Mouse (Mus musculus) T-helper 17 cell (primary cell): ENCODE measurements at regions not wholly inside any gene's neighbourhood (a gene's known extent, or its start where the extent isn't known, plus 50 kb on each side); places are given as distances from the start of the nearest gene placed in this dataset.

Source experiments
- in situ Hi-C, 2 experiments: fragments of 300-600 bp; cut with MboI, MseI; formaldehyde crosslinking; loops; 1 replicate in 1 of 2; 2 replicates in 1 of 2; pipeline ENCODE4 v1.15.1; 2025; ENCODE audit warnings: high pct_unique_total_duplicates in 2 of 2

GRCm38 (mm10) chr15:11483916-11484315, 84.5 kb upstream of the Tars start:
- in situ Hi-C loops, result no loop called here

DNA sequence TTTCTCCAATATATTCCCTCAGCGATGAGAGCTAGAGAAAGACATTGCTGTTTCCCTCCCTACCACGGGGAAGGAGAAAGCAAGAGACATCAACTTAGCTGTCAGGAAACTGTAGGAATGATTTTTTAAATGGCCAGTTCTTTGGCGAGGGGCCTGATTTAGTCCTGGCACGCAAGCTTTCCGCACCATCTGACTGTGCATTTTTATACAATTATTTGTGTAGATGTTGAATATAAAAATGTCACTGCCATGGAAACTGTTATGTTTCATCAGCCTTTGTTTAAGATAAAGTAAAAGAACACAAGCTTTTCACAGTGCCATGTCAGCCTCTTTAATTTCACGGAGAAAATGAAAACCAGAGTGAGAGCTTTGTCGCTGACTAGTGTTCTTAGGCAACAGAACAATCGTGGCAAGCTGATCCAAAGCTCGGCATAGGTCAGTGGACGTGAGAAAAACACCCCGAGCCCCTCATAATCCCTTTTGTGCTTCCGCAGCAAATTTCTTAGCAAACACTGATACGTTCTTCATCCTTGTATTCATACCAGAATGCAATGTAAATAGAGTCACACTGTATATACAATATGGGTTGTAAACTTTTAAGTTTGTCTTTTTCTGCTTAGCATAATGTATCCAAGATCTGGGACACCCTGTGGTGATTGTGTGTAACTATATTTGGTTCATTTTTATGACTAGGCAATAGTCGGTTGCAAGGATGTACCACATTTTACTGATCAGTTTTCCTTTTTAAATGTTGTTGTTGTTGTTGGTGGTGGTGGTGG, 79.9 kb upstream of the Tars start:
- in situ Hi-C loops, result no loop called here

- in situ Hi-C loops, result no loop called here
Measured at GRCm38 (mm10) chr15:11476248-11476647, 76.8 kb upstream of the Tars start.

GRCm38 (mm10) chr15:11463341-11463740, 63.9 kb upstream of the Tars start:
- in situ Hi-C loops, result loop anchor here in 1 of 2 experiments (10.0 kb wide), 1 partner anchor 1321 kb away; no protein-coding TSS in a partner anchor

- in situ Hi-C loops, result loop anchor here in 1 of 2 experiments (10.0 kb wide), 1 partner anchor 1323 kb away; no protein-coding TSS in a partner anchor
Measured at GRCm38 (mm10) chr15:11461575-11461974, 62.1 kb upstream of the Tars start.

- in situ Hi-C loops, result no loop called here
Measured at GRCm38 (mm10) chr15:11459306-11459705, 59.8 kb upstream of the Tars start.

GRCm38 (mm10) chr15:11457278-11457677, 57.8 kb upstream of the Tars start:
- in situ Hi-C loops, result no loop called here

DNA sequence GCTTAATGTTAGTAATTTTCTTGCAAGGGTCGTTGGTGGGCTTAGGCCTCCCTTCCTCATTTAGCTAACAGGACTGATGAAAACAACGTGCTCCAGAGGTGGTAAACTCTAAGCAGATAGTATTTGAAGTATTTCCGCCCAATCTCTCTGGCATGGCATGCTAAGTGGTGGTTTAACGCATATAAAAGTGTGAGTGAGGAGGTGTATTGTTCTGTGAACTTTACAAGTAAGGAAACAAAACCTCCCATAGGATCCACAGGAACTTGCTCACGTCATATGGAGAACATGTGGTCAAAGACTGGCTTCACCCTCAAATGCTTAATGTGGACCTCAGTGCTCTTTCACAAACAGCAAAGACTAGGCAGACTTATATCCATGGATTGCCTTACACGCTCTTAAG, 56.5 kb upstream of the Tars start:
- in situ Hi-C loops, result no loop called here

DNA sequence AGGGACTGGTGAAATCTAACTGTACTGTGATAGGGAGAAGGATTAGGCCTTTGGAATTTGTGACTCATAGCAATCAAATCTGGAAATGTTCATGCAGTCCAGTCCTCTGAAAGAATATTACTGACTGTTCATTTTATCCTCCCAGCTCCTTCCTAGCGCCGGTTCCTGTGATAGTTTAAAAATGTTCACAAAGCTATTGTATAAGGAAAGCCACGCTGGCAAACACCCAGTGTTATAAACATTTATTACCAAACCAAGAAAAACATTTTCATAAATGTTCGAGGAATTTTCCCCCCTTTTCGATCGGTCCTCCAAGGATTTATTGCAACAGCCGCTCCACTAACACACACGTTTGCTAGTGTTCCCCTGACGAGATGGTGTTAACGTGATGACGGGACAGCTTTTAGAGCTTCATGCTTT, 55.9 kb upstream of the Tars start:
- in situ Hi-C loops, result no loop called here

DNA sequence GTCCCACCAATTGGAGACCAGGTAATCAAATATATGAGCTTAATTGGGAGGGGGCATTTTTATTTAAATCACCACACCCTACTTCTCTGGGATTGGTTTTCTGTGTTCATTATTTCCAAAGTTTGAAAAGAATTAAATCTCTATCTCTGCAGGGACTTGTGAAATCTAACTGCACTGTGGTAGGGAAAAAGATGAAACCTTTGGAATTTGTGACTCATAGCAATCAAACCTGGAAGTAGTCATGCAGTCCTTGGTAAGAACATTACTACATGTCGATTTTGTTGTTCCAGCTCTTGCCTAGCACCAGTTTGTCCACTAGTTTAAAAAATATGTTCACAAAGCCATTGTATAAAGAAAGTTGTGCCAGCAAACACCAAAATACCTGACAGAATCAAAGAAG, 54.5 kb upstream of the Tars start:
- in situ Hi-C loops, result no loop called here

DNA sequence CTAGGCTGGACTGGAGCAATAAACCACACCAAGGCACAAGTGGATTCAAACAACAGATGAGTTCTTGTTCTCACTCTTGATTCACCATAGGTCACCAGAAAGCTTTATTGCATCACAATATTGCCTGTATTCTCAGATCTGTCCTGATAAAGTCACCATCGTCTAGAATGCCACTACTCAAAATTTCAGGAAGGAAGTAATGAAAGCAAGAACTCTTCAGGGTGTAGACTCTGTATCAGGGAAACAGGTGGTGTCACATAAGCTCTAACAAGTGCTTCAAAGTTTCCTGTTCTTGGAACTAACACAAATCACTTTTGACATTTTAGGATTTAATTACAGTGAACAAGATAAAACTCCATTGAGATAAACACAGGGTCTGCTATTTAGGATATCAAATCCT, 52.2 kb upstream of the Tars start:
- in situ Hi-C loops, result no loop called here
